Mouse (Mus musculus) heart, embryonic 13.5 days (tissue): Measurements from ENCODE around the gene Gm609. TPM values are rescaled to one million over a fixed set of nuclear protein-coding genes. Genes with fewer than 3 reads are reported as not detected.
"Not testable (repeated sequence)": the region's sequence is repeated elsewhere in the genome, so short reads cannot be mapped to it uniquely, and the experiment has no call there.

Source experiments
- ATAC-seq: fragments of 200-750 bp; cut with Nextera tagmentation; 2 replicates; pipeline ENCODE4 v1.8.0; 2017; ENCODE audit warnings: moderate TSS enrichment; ENCODE audit not compliant: insufficient number of reproducible peaks, low FRiP score, low TSS enrichment; ENCODE audit errors: extremely low read depth
- H3K27ac ChIP-seq: fragments of 300-500 bp; sonication (generic); replicated peaks from 2 replicates; pipeline ENCODE4 v1.5.1; 2015; ENCODE audit warnings: moderate library complexity, mild to moderate bottlenecking, inconsistent platforms
- H3K27me3 ChIP-seq: fragments of 300-500 bp; sonication (generic); replicated peaks from 2 replicates; pipeline ENCODE4 v1.6.1; 2015; ENCODE audit warnings: mild to moderate bottlenecking, inconsistent platforms
- H3K36me3 ChIP-seq: fragments of 300-500 bp; sonication (generic); 2 replicates; pipeline ENCODE4 v1.6.1; 2015; ENCODE audit warnings: mild to moderate bottlenecking, inconsistent platforms
- H3K4me1 ChIP-seq: fragments of 300-500 bp; sonication (generic); 2 replicates; pipeline ENCODE4 v1.6.1; 2015; ENCODE audit warnings: inconsistent platforms
- H3K4me2 ChIP-seq: fragments of 300-500 bp; sonication (generic); 2 replicates; pipeline ENCODE4 v1.6.1; 2015; ENCODE audit warnings: inconsistent platforms, mild to moderate bottlenecking, moderate library complexity
- H3K4me3 ChIP-seq: fragments of 300-500 bp; sonication (generic); 2 replicates; pipeline ENCODE4 v1.5.1; 2015; ENCODE audit warnings: moderate library complexity, mild to moderate bottlenecking, inconsistent platforms
- H3K9ac ChIP-seq: fragments of 300-500 bp; sonication (generic); 2 replicates; pipeline ENCODE4 v1.6.1; 2015; ENCODE audit warnings: inconsistent platforms, mild to moderate bottlenecking, moderate library complexity
- H3K9me3 ChIP-seq: fragments of 300-500 bp; sonication (generic); 2 replicates; pipeline ENCODE4 v1.6.1; 2016; ENCODE audit warnings: inconsistent platforms
- WGBS: fragments of 180-500 bp; shearing (Covaris S2); methylation state at CpG from one replicate; pipeline ENCODE4 v1.1.7; 2015; ENCODE audit warnings: mixed read lengths; 5-methylcytosine and 5-hydroxymethylcytosine counted together
- polyA plus RNA-seq: library from polyadenylated mRNA; unstranded; fragments of >200 nt; fragmentation: Nextera tagmentation; extraction: Ambion mirVana; gene quantifications from 2 replicates; pipeline ENCODE4 v1.2.1, GENCODE M21; 2015

The Gm609 gene
- polyA plus RNA-seq, result not detected in 2 replicates

DNA sequence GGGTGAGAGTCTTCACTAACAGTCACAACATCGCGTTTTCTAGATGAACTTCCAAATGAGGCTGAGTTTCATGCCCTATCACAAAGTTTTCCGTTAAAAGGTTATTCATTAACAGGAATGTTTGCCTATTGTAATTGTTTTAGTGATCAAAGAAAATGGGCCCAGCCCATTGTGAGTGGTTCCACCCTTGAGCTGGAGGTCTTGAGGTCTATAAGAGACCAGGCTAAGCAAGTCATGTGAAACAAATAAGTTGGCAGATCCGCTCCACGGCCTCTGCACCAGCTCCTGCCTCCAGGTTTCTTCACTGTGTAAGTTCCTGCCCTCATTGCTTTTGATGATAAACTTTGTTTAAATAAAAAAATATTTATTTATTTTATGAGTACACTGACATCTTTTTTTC is at the start of gene Gm609:
Gm609 (minus strand) TSS at position 43 of the 400 bp plus-strand sequence.
- no peak for ATAC-seq
- Histone ChIP-seq H3K9ac (no peak within 1 kb of the TSS), H3K27ac (no peak within 1 kb of the TSS), H3K36me3 (no peaks in the 10 kb centered on the region), H3K4me3 (no peak within 1 kb of the TSS), H3K4me1 (no peaks in the 10 kb centered on the region), H3K4me2 (no peak within 1 kb of the TSS), H3K9me3 (no peaks in the 10 kb centered on the region), H3K27me3 (no peaks in the 10 kb centered on the region)
- WGBS, result 74% methylated on average over 5 of the region's 5 CpGs

GRCm38 (mm10) chr16:45542108-45542507 is 49.3 kb upstream of the Gm609 start:
- H3K9me3 ChIP-seq, result no peaks in the 10 kb centered on the region
- no peak overlapping the region for H3K4me2 ChIP-seq
- H3K36me3 ChIP-seq, result no peaks in the 10 kb centered on the region
- no peaks in the 10 kb centered on the region for H3K27me3 ChIP-seq
- no peak overlapping the region for H3K4me3 ChIP-seq
- H3K4me1 ChIP-seq, result no peaks in the 10 kb centered on the region
- no peak overlapping the region for H3K27ac ChIP-seq
- no peak overlapping the region for H3K9ac ChIP-seq
- no peak for ATAC-seq

DNA sequence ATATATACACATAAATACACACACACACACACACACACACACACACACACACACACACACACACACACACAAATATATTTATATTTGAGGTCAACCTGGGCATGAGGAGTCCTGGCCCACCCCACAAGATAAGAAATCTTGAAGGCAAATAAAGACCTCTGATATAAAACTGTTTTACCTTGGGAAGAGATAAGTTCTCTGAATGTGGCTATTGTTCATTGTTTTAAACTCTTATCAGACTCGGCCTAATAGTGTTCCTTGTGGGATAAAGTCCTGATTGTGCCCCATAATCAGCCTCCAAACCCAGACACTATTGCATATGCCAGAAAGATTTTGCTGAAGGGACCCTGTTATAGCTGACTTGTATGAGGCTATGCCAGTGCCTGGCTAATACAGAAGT is 45.6 kb upstream of the Gm609 start:
- H3K4me1 ChIP-seq, H3K27me3 ChIP-seq, H3K4me2 ChIP-seq, H3K9ac ChIP-seq, ATAC-seq, H3K9me3 ChIP-seq, H3K4me3 ChIP-seq, H3K36me3 ChIP-seq, H3K27ac ChIP-seq: not testable (repeated sequence)
- WGBS, result 29% methylated on average over 1 of the region's 1 CpGs

- Histone ChIP-seq H3K9ac (no peak within 1 kb of the TSS), H3K36me3 (no peaks in the 10 kb centered on the region), H3K4me2 (no peak within 1 kb of the TSS), H3K4me3 (no peak within 1 kb of the TSS), H3K27me3 (no peaks in the 10 kb centered on the region), H3K9me3 (no peaks in the 10 kb centered on the region), H3K27ac (no peak within 1 kb of the TSS), H3K4me1 (no peaks in the 10 kb centered on the region)
- no peak for ATAC-seq
- WGBS, result 83% methylated on average over 5 of the region's 5 CpGs
These were observed 42.2 kb upstream of the Gm609 start, which contains the start of gene Slc9c1 for GRCm38 (mm10) chr16:45535009-45535408. TSS of gene Slc9c1 (plus strand) at chr16:45535309.

DNA sequence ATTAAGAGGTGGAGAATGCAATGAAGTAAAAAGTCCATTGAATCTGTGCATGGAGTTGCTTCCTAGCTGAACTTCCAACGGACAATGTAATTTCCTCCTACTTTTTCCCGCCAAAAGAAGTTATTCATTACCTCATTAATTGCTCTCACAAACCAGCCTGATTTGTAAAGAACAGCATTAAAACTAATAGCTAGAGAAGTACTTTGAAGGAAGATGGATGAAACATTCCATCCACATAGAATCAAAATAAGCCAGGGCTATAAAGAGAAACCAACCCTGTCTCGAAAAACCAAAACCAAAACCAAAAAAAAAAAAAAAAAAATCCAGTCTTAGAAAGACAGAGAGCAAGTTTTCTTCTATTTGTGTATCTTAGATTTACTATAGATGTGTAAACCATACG is 39.2 kb upstream of the Gm609 start, which contains the start of gene Gm17783:
Gm17783 (minus strand) TSS at position 101 of the 400 bp plus-strand sequence.
- no peak for ATAC-seq
- H3K9ac ChIP-seq, result no peak within 1 kb of the TSS
- no peak within 1 kb of the TSS for H3K4me3 ChIP-seq
- H3K36me3 ChIP-seq, result no peaks in the 10 kb centered on the region
- H3K4me1 ChIP-seq, result no peaks in the 10 kb centered on the region
- no peaks in the 10 kb centered on the region for H3K9me3 ChIP-seq
- no peak within 1 kb of the TSS for H3K27ac ChIP-seq
- no peak within 1 kb of the TSS for H3K4me2 ChIP-seq
- WGBS, result 80% methylated on average over 4 of the region's 4 CpGs
- H3K27me3 ChIP-seq, result no peaks in the 10 kb centered on the region

- 73% methylated on average over 5 of the region's 5 CpGs for WGBS
- ATAC-seq, result no peak
- no peaks in the 10 kb centered on the region for H3K27me3 ChIP-seq
- H3K9ac ChIP-seq, result no peak overlapping the region
- no peak overlapping the region for H3K4me3 ChIP-seq
- no peaks in the 10 kb centered on the region for H3K9me3 ChIP-seq
- no peak overlapping the region for H3K4me2 ChIP-seq
- H3K27ac ChIP-seq, result no peak overlapping the region
- no peaks in the 10 kb centered on the region for H3K36me3 ChIP-seq
- H3K4me1 ChIP-seq, result no peaks in the 10 kb centered on the region
These were observed 32.8 kb upstream of the Gm609 start for GRCm38 (mm10) chr16:45525551-45525950.

- no peaks in the 10 kb centered on the region for H3K27me3 ChIP-seq
- ATAC-seq, result no peak
- H3K27ac ChIP-seq, result no peak overlapping the region
- H3K36me3 ChIP-seq, result no peaks in the 10 kb centered on the region
- H3K9ac ChIP-seq, result no peak overlapping the region
- no peak overlapping the region for H3K4me3 ChIP-seq
- no peak overlapping the region for H3K4me2 ChIP-seq
- no peaks in the 10 kb centered on the region for H3K9me3 ChIP-seq
- 69% methylated on average over 1 of the region's 1 CpGs for WGBS
- no peaks in the 10 kb centered on the region for H3K4me1 ChIP-seq
These were observed 2.6 kb upstream of the Gm609 start for GRCm38 (mm10) chr16:45495326-45495725.

DNA sequence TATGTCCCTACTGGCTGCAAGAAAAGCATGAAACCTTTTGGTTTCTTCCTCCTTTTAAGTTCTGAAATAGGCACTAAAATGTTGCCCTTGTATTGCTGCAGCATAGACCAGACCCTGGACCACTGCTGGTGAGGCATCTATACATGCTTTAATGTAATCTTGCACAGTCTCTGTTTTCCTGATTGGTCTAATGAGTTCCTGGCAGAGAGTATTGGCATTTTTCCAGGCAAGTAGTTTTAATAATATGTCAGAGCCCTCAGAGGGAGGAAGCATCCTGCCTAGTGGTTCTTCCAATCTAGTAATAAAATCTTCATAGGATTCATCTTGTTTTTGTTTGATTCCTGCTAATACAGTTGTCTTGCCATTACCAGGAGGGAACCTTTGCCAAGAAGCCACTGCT is 15.8 kb downstream of the Gm609 start:
- Histone ChIP-seq H3K4me3 (no peak overlapping the region), H3K9ac (no peak overlapping the region), H3K36me3 (no peaks in the 10 kb centered on the region), H3K4me1 (no peaks in the 10 kb centered on the region), H3K27me3 (no peaks in the 10 kb centered on the region), H3K27ac (no peak overlapping the region), H3K9me3 (no peaks in the 10 kb centered on the region), H3K4me2 (no peak overlapping the region)
- no peak for ATAC-seq

GRCm38 (mm10) chr16:45471836-45472235 is 20.9 kb downstream of the Gm609 start:
- 73% methylated on average over 3 of the region's 3 CpGs for WGBS
- H3K4me2 ChIP-seq, H3K9me3 ChIP-seq, H3K4me1 ChIP-seq, H3K36me3 ChIP-seq, H3K27ac ChIP-seq, ATAC-seq, H3K27me3 ChIP-seq, H3K4me3 ChIP-seq, H3K9ac ChIP-seq: not testable (repeated sequence)

GRCm38 (mm10) chr16:45454762-45455161 is 38.0 kb downstream of the Gm609 start:
- no peaks in the 10 kb centered on the region for H3K9me3 ChIP-seq
- no peaks in the 10 kb centered on the region for H3K27me3 ChIP-seq
- no peak overlapping the region for H3K9ac ChIP-seq
- H3K4me3 ChIP-seq, result no peak overlapping the region
- H3K36me3 ChIP-seq, result no peaks in the 10 kb centered on the region
- no peak for ATAC-seq
- H3K4me2 ChIP-seq, result no peak overlapping the region
- H3K4me1 ChIP-seq, result no peaks in the 10 kb centered on the region
- H3K27ac ChIP-seq, result no peak overlapping the region

GRCm38 (mm10) chr16:45437230-45437739 is 55.5 kb downstream of the Gm609 start:
- no peak overlapping the region for H3K4me2 ChIP-seq
- no peaks in the 10 kb centered on the region for H3K27me3 ChIP-seq
- H3K9me3 ChIP-seq, result no peaks in the 10 kb centered on the region
- H3K27ac ChIP-seq, result no peak overlapping the region
- H3K9ac ChIP-seq, result no peak overlapping the region
- H3K4me1 ChIP-seq, result no peaks in the 10 kb centered on the region
- ATAC-seq, result no peak
- no peak overlapping the region for H3K4me3 ChIP-seq
- no peaks in the 10 kb centered on the region for H3K36me3 ChIP-seq
- WGBS, result 58% methylated on average over 1 of the region's 1 CpGs

DNA sequence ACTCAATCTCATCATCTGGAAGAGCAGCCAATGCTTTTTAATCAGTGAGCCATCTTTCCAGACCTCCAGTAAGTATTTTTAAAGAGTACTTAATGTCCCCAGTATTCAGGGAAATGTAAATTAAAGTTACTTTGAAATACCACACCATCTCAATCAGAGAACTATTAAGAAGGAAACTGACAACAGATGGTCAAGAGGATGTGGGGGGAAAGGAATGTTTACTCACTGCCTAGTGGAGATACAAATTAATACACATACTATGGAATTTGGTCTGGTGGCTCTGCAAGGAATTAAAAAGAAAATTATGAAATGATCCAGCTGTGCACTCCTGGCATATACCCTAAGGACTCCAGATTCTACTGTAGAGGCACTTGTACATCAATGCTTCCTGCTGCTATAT is 57.2 kb downstream of the Gm609 start:
- Histone ChIP-seq H3K4me1 (no peaks in the 10 kb centered on the region), H3K27ac (no peak overlapping the region), H3K9me3 (no peaks in the 10 kb centered on the region), H3K9ac (no peak overlapping the region), H3K4me3 (no peak overlapping the region), H3K27me3 (no peaks in the 10 kb centered on the region), H3K36me3 (no peaks in the 10 kb centered on the region), H3K4me2 (no peak overlapping the region)
- ATAC-seq, result no peak
